Mouse (Mus musculus) erythroblast, adult 5-6 weeks (primary cell): Measurements from ENCODE around the gene Zdhhc14. TPM values are rescaled to one million over a fixed set of nuclear protein-coding genes. Genes with fewer than 3 reads are reported as not detected.

ENCODE experiments used
- ATAC-seq: replicated peaks from 2 replicates; pipeline ENCODE4 v1.8.0; 2016; ENCODE audit warnings: moderate number of reproducible peaks, mild to moderate bottlenecking, moderate TSS enrichment, inconsistent platforms; ENCODE audit not compliant: poor library complexity, low FRiP score, severe bottlenecking
- total RNA-seq, 2 experiments: library from RNA; stranded (forward) in 1 of 2; stranded (reverse) in 1 of 2; fragments of 150-400 nt in 1 of 2; fragments of 200-764, 138-1000 nt in 1 of 2; gene quantifications; 2 replicates each; pipeline versions ENCODE4 v1.2.3 to v1.2.4; 2015 to 2017; ENCODE audit warnings: low replicate concordance in 2 of 2

Gene Zdhhc14
- total RNA-seq, 2 experiments from 2014 or later: 45.3 to 51.8 TPM

- no peak for ATAC-seq
These were observed 263.1 kb downstream of the Zdhhc14 start for GRCm38 (mm10) chr17:5755489-5755888.

- ATAC-seq: no peak
These were observed 263.7 kb downstream of the Zdhhc14 start for GRCm38 (mm10) chr17:5756065-5756464.

GRCm38 (mm10) chr17:5756855-5757254 is 264.5 kb downstream of the Zdhhc14 start:
- no peak for ATAC-seq

- no peak for ATAC-seq
These were observed 271.4 kb downstream of the Zdhhc14 start for GRCm38 (mm10) chr17:5763768-5764167.

GRCm38 (mm10) chr17:5764270-5764669 is 271.9 kb downstream of the Zdhhc14 start:
- ATAC-seq: no peak

GRCm38 (mm10) chr17:5765746-5766145 is 273.4 kb downstream of the Zdhhc14 start:
- ATAC-seq: no peak

GRCm38 (mm10) chr17:5768164-5768705 is 275.9 kb downstream of the Zdhhc14 start:
- ATAC-seq: no peak

- ATAC-seq: no peak
These were observed 276.6 kb downstream of the Zdhhc14 start for GRCm38 (mm10) chr17:5768810-5769520.

GRCm38 (mm10) chr17:5769776-5770175 is 277.4 kb downstream of the Zdhhc14 start:
- ATAC-seq: no peak

- ATAC-seq: no peak
These were observed 278.2 kb downstream of the Zdhhc14 start for GRCm38 (mm10) chr17:5770265-5771249.

- no peak for ATAC-seq
These were observed 288.0 kb downstream of the Zdhhc14 start for GRCm38 (mm10) chr17:5780213-5780975.

- ATAC-seq: no peak
These were observed 292.9 kb downstream of the Zdhhc14 start for GRCm38 (mm10) chr17:5785238-5785637.

- no peak for ATAC-seq
These were observed 299.9 kb downstream of the Zdhhc14 start for GRCm38 (mm10) chr17:5792164-5792791.

- no peak for ATAC-seq
These were observed 301.2 kb downstream of the Zdhhc14 start for GRCm38 (mm10) chr17:5793593-5793992.

GRCm38 (mm10) chr17:5794276-5794675 is 301.9 kb downstream of the Zdhhc14 start:
- ATAC-seq: no peak

- ATAC-seq: no peak
These were observed 303.0 kb downstream of the Zdhhc14 start for GRCm38 (mm10) chr17:5795369-5795768.

- 0 out of 2 replicates have a peak, but pooled peaks have one; percentile 51 for ATAC-seq
These were observed 303.5 kb downstream of the Zdhhc14 start for GRCm38 (mm10) chr17:5795878-5796277.

GRCm38 (mm10) chr17:5797124-5797760 is 304.9 kb downstream of the Zdhhc14 start:
- no peak for ATAC-seq
